Mouse (Mus musculus) embryonic fibroblast, embryonic 13.5 days (primary cell): Measurements from ENCODE around the gene Angptl8.

Experiments used
- CTCF ChIP-seq: IDR thresholded peaks from 2 replicates; pipeline ENCODE4 v1.5.1; 2011; ENCODE audit warnings: mild to moderate bottlenecking, control low read depth, low read length, moderate library complexity, borderline replicate concordance; ENCODE audit not compliant: insufficient read depth
- POLR2A ChIP-seq: IDR thresholded peaks from 2 replicates; pipeline ENCODE4 v1.6.1; 2011; ENCODE audit warnings: low read depth, mild to moderate bottlenecking, control low read depth, low read length, moderate library complexity

DNA sequence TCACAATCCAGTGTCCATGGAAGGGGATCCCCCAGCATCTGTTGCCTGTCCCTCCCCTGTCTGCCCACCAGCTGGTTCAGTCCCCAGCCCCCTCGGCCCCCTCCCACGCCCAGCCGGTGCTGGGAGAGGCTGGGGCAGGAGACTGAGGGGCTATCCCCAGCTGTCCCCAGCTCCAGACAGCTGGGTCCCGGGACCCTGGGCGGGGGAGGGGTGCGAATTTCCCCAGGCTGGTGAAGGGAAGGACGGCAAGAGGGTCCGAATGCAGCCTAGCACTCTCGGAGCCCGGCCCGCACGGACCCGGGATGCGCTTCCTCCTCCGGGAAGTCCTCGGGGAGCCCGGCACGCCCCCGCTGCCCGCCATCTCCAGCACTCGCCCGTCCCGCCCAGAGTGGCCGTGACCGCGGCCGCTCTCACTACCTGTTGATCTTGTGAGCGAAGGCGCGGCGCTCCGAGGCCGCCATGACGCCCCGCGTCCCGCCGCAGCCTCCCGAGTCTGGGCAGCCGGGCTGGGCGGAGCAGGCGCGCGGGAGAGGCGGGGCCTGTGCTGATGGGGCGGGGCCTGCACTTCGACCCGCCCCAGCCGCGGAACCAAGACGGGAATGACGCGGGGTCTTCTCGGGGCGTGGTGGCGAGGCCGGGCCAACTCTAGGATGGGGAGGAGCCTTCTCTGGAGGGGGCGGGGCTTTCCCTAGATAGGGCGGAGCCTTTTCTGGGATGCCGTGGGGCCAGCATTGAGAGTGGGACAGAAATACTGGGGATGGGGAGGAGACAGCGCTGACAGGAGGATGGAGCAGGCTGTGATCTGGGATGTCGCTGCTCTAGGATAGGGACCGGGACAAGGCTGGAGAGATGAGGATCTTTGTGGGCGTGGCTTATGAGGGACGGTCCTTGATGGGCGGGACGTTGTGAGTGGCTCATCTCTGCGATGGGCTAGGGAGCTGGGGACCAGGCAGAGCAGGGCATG, 17.1 kb downstream of the Angptl8 start, which contains the start of gene Dock6:
- TF ChIP-seq CTCF (no peak), POLR2A (peak; percentile 90)
